Mouse (Mus musculus): ENCODE data around the gene Cfap36. TPM values are rescaled to one million over a fixed set of nuclear protein-coding genes. Genes with fewer than 3 reads are reported as not detected.

The Cfap36 gene
- total RNA-seq, 2 experiments from 2014 or later, result 18.5 to 19.0 TPM

GRCm38 (mm10) chr11:29188981-29189380 is 58.2 kb downstream of the Cfap36 start:
- intact Hi-C loops (cut with DNase I), result loop anchor here (5.0 kb wide), 1 partner anchor 33 kb away; no protein-coding TSS in a partner anchor
- DNase-seq, result no peak

- no peak for DNase-seq
These were observed 65.5 kb downstream of the Cfap36 start for GRCm38 (mm10) chr11:29181751-29182150.

GRCm38 (mm10) chr11:29180657-29181056 is 66.6 kb downstream of the Cfap36 start:
- intact Hi-C loops (cut with DNase I), result no loop called here
- peak; percentile 11 to 40 for DNase-seq

More at GRCm38 (mm10) chr11:29181751-29182150, 65.5 kb downstream of the Cfap36 start:
- intact Hi-C loops (cut with DNase I), result no loop called here

- no peak for DNase-seq
- intact Hi-C loops (cut with DNase I), result no loop called here
These were observed 67.9 kb downstream of the Cfap36 start for GRCm38 (mm10) chr11:29179319-29179718.

- no peak for DNase-seq
- intact Hi-C loops (cut with DNase I), result no loop called here
These were observed 73.3 kb downstream of the Cfap36 start for GRCm38 (mm10) chr11:29173706-29174436.

- DNase-seq, result peak; percentile 47 to 64
- intact Hi-C loops (cut with DNase I), result no loop called here
These were observed 74.0 kb downstream of the Cfap36 start for GRCm38 (mm10) chr11:29173125-29173631.

GRCm38 (mm10) chr11:29172563-29173124 is 74.6 kb downstream of the Cfap36 start, which contains the start of gene Ppp4r3b:
Gene Ppp4r3b, plus strand, starts transcription at chr11:29172890.
- peak; percentile 96 for DNase-seq
- intact Hi-C loops (cut with DNase I), result no loop called here

- intact Hi-C loops (cut with DNase I), result no loop called here
- DNase-seq, result peak; percentile 30 to 43
These were observed 75.2 kb downstream of the Cfap36 start for GRCm38 (mm10) chr11:29171959-29172391.

Other genes with a start within 250 kb of the Cfap36 start
- gene Pnpt1, start 116.7 kb downstream of the Cfap36 start, total RNA-seq (2021), result 10 to 100 TPM; 22.9 to 27.5 TPM
- gene Ppp4r3b, start 74.5 kb downstream of the Cfap36 start, total RNA-seq (2021), result 10 to 100 TPM; 40.1 to 41.5 TPM
- gene Ccdc88a, start 126.2 kb upstream of the Cfap36 start, total RNA-seq (2021), result 10 to 100 TPM; 12.9 to 13.5 TPM